Mouse (Mus musculus): ENCODE data around the gene Synrg. TPM values are rescaled to one million over a fixed set of nuclear protein-coding genes. Genes with fewer than 3 reads are reported as not detected.

The Synrg gene
- total and polyA plus RNA-seq, 3 experiments = 9.5 to 25.2 (median 15.8) TPM

DNA sequence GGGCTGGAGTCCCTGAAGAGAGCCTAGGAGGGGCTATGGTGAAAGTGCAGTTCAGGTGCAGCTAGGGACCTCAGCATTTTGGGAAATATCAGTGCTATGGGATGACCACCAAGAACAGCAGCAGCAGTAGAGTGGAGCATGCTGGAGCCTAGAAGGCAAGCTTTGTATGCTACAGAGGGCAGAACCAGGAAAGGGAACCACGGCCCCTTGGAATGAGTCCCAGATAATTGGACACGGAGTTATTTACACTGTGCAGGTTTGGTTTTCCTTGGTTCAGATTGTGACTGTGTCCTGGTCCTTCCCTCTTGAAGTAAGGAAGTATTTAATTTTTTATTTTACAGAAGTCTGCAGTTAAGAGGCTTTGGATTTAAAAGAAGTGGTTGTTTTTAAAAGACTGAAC is 29.2 kb downstream of the Synrg start:
- dilution Hi-C loops (cut with MboI; ENCODE audit: extremely low pct_ligation_motif_present, extremely low pct_unique_long_range_greater_than_20kb, low sequenced_read_pairs) = no loop called here
- no peak overlapping the region for H3K4me3 ChIP-seq (replicated peaks in 1 of 3; ENCODE audit: low read depth in 2 of 3, low read length in 2 of 3, poor library complexity in 1 of 3)

GRCm38 (mm10) chr11:83994481-83994880 is 30.3 kb downstream of the Synrg start:
- H3K9me3 ChIP-seq (replicated peaks; ENCODE audit: low read length) = no peaks in the 10 kb centered on the region
- H3K4me2 ChIP-seq (ENCODE audit: insufficient read depth, low read depth, poor library complexity, severe bottlenecking) = no peak overlapping the region
- H3K27me3 ChIP-seq (replicated peaks) = no peaks in the 10 kb centered on the region
- H3K9ac ChIP-seq (ENCODE audit: insufficient read depth, low read depth) = no peak overlapping the region
- peaks cover 64 to 88% of the 10 kb centered on the region in 2 experiments for H3K36me3 ChIP-seq (replicated peaks in 1 of 2; ENCODE audit: control insufficient read depth in 1 of 2, insufficient read depth in 1 of 2, low read length in 1 of 2)
- no peaks in the 10 kb centered on the region for H3K79me2 ChIP-seq (replicated peaks; ENCODE audit: control insufficient read depth, extremely low read depth, insufficient read depth, poor library complexity, severe bottlenecking)
- no peak for TF ChIP-seq IRF4 (IDR thresholded peaks at IDR 0.05; ENCODE audit: low read depth, low read length)
- no peak overlapping the region for H3K27ac ChIP-seq (ENCODE audit: insufficient read depth, low read depth)
- dilution Hi-C loops (cut with MboI; ENCODE audit: extremely low pct_ligation_motif_present, extremely low pct_unique_long_range_greater_than_20kb, low sequenced_read_pairs) (no loop called here), in situ Hi-C loops (cut with MboI; ENCODE audit: low pct_ligation_motif_present, low pct_unique_long_range_greater_than_20kb, low sequenced_read_pairs) (no loop called here)
- no peak for DNase-seq (ENCODE audit: extremely low read depth)
- peaks cover 0 to 4% of the 10 kb centered on the region in 2 experiments; a peak in 1 of 4 replicates for H3K4me1 ChIP-seq (ENCODE audit: control insufficient read depth in 1 of 2, insufficient read depth in 2 of 2)
- H3K4me3 ChIP-seq (replicated peaks in 1 of 3; ENCODE audit: low read depth in 2 of 3, low read length in 2 of 3, poor library complexity in 1 of 3) = no peak overlapping the region

More for the DNA sequence above, 29.2 kb downstream of the Synrg start:
- H3K4me2 ChIP-seq (ENCODE audit: insufficient read depth, low read depth, poor library complexity, severe bottlenecking) = no peak overlapping the region
- H3K79me2 ChIP-seq (replicated peaks; ENCODE audit: control insufficient read depth, extremely low read depth, insufficient read depth, poor library complexity, severe bottlenecking) = no peaks in the 10 kb centered on the region
- no peaks in the 10 kb centered on the region for H3K9me3 ChIP-seq (replicated peaks; ENCODE audit: low read length)
- H3K27me3 ChIP-seq (replicated peaks) = no peaks in the 10 kb centered on the region
- peaks cover 0 to 4% of the 10 kb centered on the region in 2 experiments; a peak in 1 of 4 replicates for H3K4me1 ChIP-seq (ENCODE audit: control insufficient read depth in 1 of 2, insufficient read depth in 2 of 2)
- no peak for TF ChIP-seq JUND (conservative IDR thresholded peaks at IDR 0.05; ENCODE audit: low read depth, low read length)
- TF ChIP-seq ELF1 (IDR thresholded peaks at IDR 0.05; ENCODE audit: low read depth, low read length) = no peak
- TF ChIP-seq SMC3 (IDR thresholded peaks at IDR 0.05; ENCODE audit: low read depth, low read length) = no peak
- no peak for TF ChIP-seq MXI1 (IDR thresholded peaks at IDR 0.05; ENCODE audit: low read depth, low read length)
- no peak for TF ChIP-seq BHLHE40 (IDR thresholded peaks at IDR 0.05; ENCODE audit: low read depth, low read length)
- TF ChIP-seq MAX (IDR thresholded peaks at IDR 0.05; ENCODE audit: low read length) = no peak
- no peak for TF ChIP-seq NRF1 (IDR thresholded peaks at IDR 0.05; ENCODE audit: low read depth, low read length)
- no peak for TF ChIP-seq ZC3H11A (IDR thresholded peaks at IDR 0.05; ENCODE audit: low read depth, low read length)
- no peak for TF ChIP-seq CHD1 (IDR thresholded peaks at IDR 0.05; ENCODE audit: low read depth, low read length)
- no peak for TF ChIP-seq UBTF (IDR thresholded peaks at IDR 0.05; ENCODE audit: low read depth, low read length)
- TF ChIP-seq E2F4 (IDR thresholded peaks at IDR 0.05; ENCODE audit: insufficient replicate concordance, low read depth, low read length) = no peak
- no peak for TF ChIP-seq MAFK (IDR thresholded peaks at IDR 0.05; ENCODE audit: insufficient replicate concordance, low read length)
- TF ChIP-seq TBP (conservative IDR thresholded peaks at IDR 0.05; ENCODE audit: low read depth, low read length) = no peak
- TF ChIP-seq TCF12 (IDR thresholded peaks at IDR 0.05; ENCODE audit: low read depth, low read length) = no peak
- TF ChIP-seq ETS1 (conservative IDR thresholded peaks at IDR 0.05; ENCODE audit: low read depth, low read length) = no peak
- TF ChIP-seq JUN (IDR thresholded peaks at IDR 0.05; ENCODE audit: insufficient read depth, low read depth, low read length) = no peak
- TF ChIP-seq MYC (IDR thresholded peaks at IDR 0.05; ENCODE audit: low read depth, low read length) = no peak
- TF ChIP-seq CHD2 (IDR thresholded peaks at IDR 0.05; ENCODE audit: low read length) = no peak
- TF ChIP-seq KAT2A (IDR thresholded peaks at IDR 0.05; ENCODE audit: insufficient replicate concordance, low read length) = no peak
- H3K9ac ChIP-seq (ENCODE audit: insufficient read depth, low read depth) = no peak overlapping the region
- no peak overlapping the region for H3K27ac ChIP-seq (ENCODE audit: insufficient read depth, low read depth)
- no peak for DNase-seq (ENCODE audit: extremely low read depth)
- peaks cover 62 to 87% of the 10 kb centered on the region in 2 experiments for H3K36me3 ChIP-seq (replicated peaks in 1 of 2; ENCODE audit: control insufficient read depth in 1 of 2, insufficient read depth in 1 of 2, low read length in 1 of 2)
- in situ Hi-C loops (cut with MboI; ENCODE audit: low pct_ligation_motif_present, low pct_unique_long_range_greater_than_20kb, low sequenced_read_pairs) = no loop called here

Measured in CH12.LX (cell line).